23 mouse cellular contexts compared by ENCODE assay signal in the genomic region with DNA sequence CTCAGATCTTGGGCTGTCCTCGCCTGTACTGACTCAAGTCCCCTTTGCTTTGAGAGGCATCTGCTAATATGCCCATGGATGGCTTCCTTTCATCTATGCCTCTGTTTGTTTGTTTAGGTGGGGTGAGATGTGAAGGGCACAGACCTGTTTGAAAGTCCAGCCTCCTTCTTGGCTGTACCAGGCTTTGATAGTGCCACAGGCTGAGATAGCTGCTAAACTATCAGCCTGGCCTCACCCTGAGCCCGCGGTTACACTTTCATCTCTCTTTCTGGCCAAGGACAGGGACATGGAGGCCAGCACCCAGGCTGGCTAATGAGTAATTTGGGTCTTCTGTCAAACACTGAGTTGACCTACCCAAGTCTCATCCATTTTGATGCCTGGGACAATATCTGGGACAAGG.
DNase-seq lines count a peak whose midpoint lies in the region; ATAC-seq lines count a peak whose summit lies in the region.
"Had no signal": no experiment of that assay in that cellular context is flagged by ENCODE, and none has a peak within 500 bp of the region (broad histone marks: within the 10 kb centered on the region; RNA-seq: fewer than 3 reads in every experiment).

No protein-coding gene starts in this region.

- no peaks in the 10 kb centered on the region for H3K9me3 ChIP-seq in heart, embryonic 10.5 days
- no peaks in the 10 kb centered on the region for H3K9me3 ChIP-seq in heart, embryonic 16.5 days (replicated peaks; ENCODE audit: control insufficient read depth, low read length)
- no peaks in the 10 kb centered on the region for H3K9me3 ChIP-seq in intestine, embryonic 15.5 days
- no peaks in the 10 kb centered on the region for H3K9me3 ChIP-seq in liver, embryonic 13.5 days (replicated peaks)
- H3K9me3 ChIP-seq: forebrain, embryonic 15.5 days; hindbrain, embryonic 13.5 days; liver, embryonic 15.5 days; midbrain, embryonic 15.5 days; neural tube, embryonic 13.5 days had no signal

- no peak for DNase-seq in heart, embryonic 10.5 days (ENCODE audit: low spot score)
- DNase-seq in heart, adult 8-10 months (ENCODE audit: low spot score) = no peak
- DNase-seq in heart, postnatal 36 days = no peak
- no peak for DNase-seq in liver, embryonic 13.5 days
- DNase-seq in frontal cortex, adult 2 months (ENCODE audit: extremely low spot score in 1 of 2, low spot score in 1 of 2) = no peak
- DNase-seq: adrenal gland, postnatal 36 days; cerebellum, adult 9-10 months; gastrocnemius, postnatal 10 days; kidney, adult 9 months; kidney, postnatal 14 days; lung, postnatal 4 days; retina, postnatal 1 day had no signal

- no peak overlapping the region for H3K4me3 ChIP-seq in heart, embryonic 10.5 days
- H3K4me3 ChIP-seq in heart, embryonic 16.5 days (ENCODE audit: low read length) = no peak overlapping the region
- H3K4me3 ChIP-seq in intestine, embryonic 15.5 days (replicated peaks) = no peak overlapping the region
- H3K4me3 ChIP-seq in liver, embryonic 13.5 days (replicated peaks) = no peak overlapping the region
- H3K4me3 ChIP-seq: forebrain, embryonic 15.5 days; hindbrain, embryonic 13.5 days; layer of hippocampus, adult 2 months; liver, embryonic 15.5 days; midbrain, embryonic 15.5 days; myocyte; neural tube, embryonic 13.5 days had no signal

- H3K27me3 ChIP-seq in heart, embryonic 10.5 days (ENCODE audit: insufficient read depth, poor library complexity, severe bottlenecking) = no peaks in the 10 kb centered on the region
- no peaks in the 10 kb centered on the region for H3K27me3 ChIP-seq in heart, embryonic 16.5 days (ENCODE audit: control insufficient read depth, insufficient read depth, low read length)
- no peaks in the 10 kb centered on the region for H3K27me3 ChIP-seq in intestine, embryonic 15.5 days (replicated peaks)
- peaks cover 15% of the 10 kb centered on the region for H3K27me3 ChIP-seq in liver, embryonic 13.5 days
- H3K27me3 ChIP-seq: forebrain, embryonic 15.5 days; midbrain, embryonic 15.5 days; neural tube, embryonic 13.5 days had no signal

- peak overlapping the region; percentile 82 for H3K27ac ChIP-seq in heart, embryonic 10.5 days
- peak overlapping the region; percentile 71; the same call in 1 of the 2 replicates for H3K27ac ChIP-seq in heart, embryonic 16.5 days (ENCODE audit: low read length)
- H3K27ac ChIP-seq in intestine, embryonic 15.5 days = no peak overlapping the region
- H3K27ac ChIP-seq in liver, embryonic 13.5 days = no peak overlapping the region
- H3K27ac ChIP-seq: forebrain, embryonic 15.5 days; hindbrain, embryonic 13.5 days; layer of hippocampus, adult 2 months; liver, embryonic 15.5 days; midbrain, embryonic 15.5 days; neural tube, embryonic 13.5 days had no signal

- H3K36me3 ChIP-seq in heart, embryonic 10.5 days = no peaks in the 10 kb centered on the region
- no peaks in the 10 kb centered on the region for H3K36me3 ChIP-seq in heart, embryonic 16.5 days (ENCODE audit: control insufficient read depth, insufficient read depth)
- H3K36me3 ChIP-seq in intestine, embryonic 15.5 days = no peaks in the 10 kb centered on the region
- no peaks in the 10 kb centered on the region for H3K36me3 ChIP-seq in liver, embryonic 13.5 days
- H3K36me3 ChIP-seq: forebrain, embryonic 15.5 days; hindbrain, embryonic 13.5 days; liver, embryonic 15.5 days; midbrain, embryonic 15.5 days; neural tube, embryonic 13.5 days had no signal

- H3K4me2 ChIP-seq in heart, embryonic 16.5 days (ENCODE audit: low read depth, low read length) = no peak overlapping the region
- no peak overlapping the region for H3K4me2 ChIP-seq in intestine, embryonic 15.5 days (replicated peaks)
- H3K4me2 ChIP-seq in liver, embryonic 13.5 days = no peak overlapping the region
- H3K4me2 ChIP-seq: forebrain, embryonic 15.5 days; hindbrain, embryonic 13.5 days; liver, embryonic 15.5 days; midbrain, embryonic 15.5 days; neural tube, embryonic 13.5 days had no signal

- peaks cover 78% of the 10 kb centered on the region for H3K4me1 ChIP-seq in heart, embryonic 10.5 days
- H3K4me1 ChIP-seq in heart, embryonic 16.5 days (ENCODE audit: control insufficient read depth, insufficient read depth, low read length) = peaks cover 43% of the 10 kb centered on the region
- H3K4me1 ChIP-seq in intestine, embryonic 15.5 days (replicated peaks) = peaks cover 25% of the 10 kb centered on the region
- H3K4me1 ChIP-seq in liver, embryonic 13.5 days (replicated peaks) = peaks cover 38% of the 10 kb centered on the region

- intact Hi-C loops in heart, postnatal 36 days (cut with DNase I) = no loop called here

- WGBS in heart, embryonic 10.5 days = 74% methylated on average over 3 of the region's 3 CpGs
- 83% methylated on average over 3 of the region's 3 CpGs for WGBS in heart, embryonic 16.5 days
- WGBS in intestine, embryonic 15.5 days = 75% methylated on average over 3 of the region's 3 CpGs
- WGBS in liver, embryonic 13.5 days (ENCODE audit: insufficient replicate concordance) = 64% methylated on average over 3 of the region's 3 CpGs

- no peak overlapping the region for H3K9ac ChIP-seq in heart, embryonic 16.5 days (ENCODE audit: low read length)
- no peak overlapping the region for H3K9ac ChIP-seq in intestine, embryonic 15.5 days
- no peak overlapping the region for H3K9ac ChIP-seq in liver, embryonic 13.5 days
- H3K9ac ChIP-seq: forebrain, embryonic 15.5 days; hindbrain, embryonic 13.5 days; liver, embryonic 15.5 days; midbrain, embryonic 15.5 days; neural tube, embryonic 13.5 days had no signal

- no peak for ATAC-seq in heart, embryonic 16.5 days (replicated peaks; ENCODE audit: extremely low read depth, insufficient read depth, low FRiP score)
- peak; percentile 70 for ATAC-seq in intestine, embryonic 15.5 days
- ATAC-seq in liver, embryonic 13.5 days (ENCODE audit: low read depth) = peak; percentile 27; the same call in 1 of the 2 replicates
- ATAC-seq: CD4-positive, CD25-positive, alpha-beta regulatory T cell, adult 4 months; forebrain, embryonic 15.5 days; inflammation-experienced regulatory T-cells, adult 6 months; midbrain, embryonic 15.5 days had no signal

Comparison
In these comparisons a context has a peak if more than half of its experiments do, and no peak if none do; other contexts are left out.
1. H3K27ac ChIP-seq: peak in heart, embryonic 10.5 days (single experiment) and heart, embryonic 16.5 days (single experiment); none in intestine, embryonic 15.5 days (single experiment) and liver, embryonic 13.5 days (single experiment).